Mouse (Mus musculus): ENCODE data around the gene Rab12. TPM values are rescaled to one million over a fixed set of nuclear protein-coding genes. Genes with fewer than 3 reads are reported as not detected.

Rab12 gene
- polyA plus RNA-seq, 1 experiment from 2014 or later = 48.0 TPM

Other genes with a start within 250 kb of the Rab12 start
- 33.0 and 33.9 TPM in 2 replicates for gene Mtcl1, start 70.0 kb downstream of the Rab12 start, polyA plus RNA-seq (2015; fragmentation: Nextera tagmentation; extraction: Ambion mirVana)
- not detected in 2 replicates for gene Themis3, start 74.9 kb upstream of the Rab12 start, polyA plus RNA-seq (2015; fragmentation: Nextera tagmentation; extraction: Ambion mirVana)

Data from forebrain, embryonic 13.5 days (tissue).